Mouse (Mus musculus) bone marrow macrophage, adult 2 months (primary cell): Measurements from ENCODE around the gene Myo15b.

Source experiments
- CTCF ChIP-seq: IDR thresholded peaks from 2 replicates; pipeline ENCODE4 v1.5.1; 2012; ENCODE audit warnings: low read depth, mild to moderate bottlenecking, low read length, moderate library complexity
- POLR2A ChIP-seq: IDR thresholded peaks from 2 replicates; pipeline ENCODE4 v1.6.1; 2012; ENCODE audit warnings: mild to moderate bottlenecking, low read depth, low read length, borderline replicate concordance

GRCm38 (mm10) chr11:115843891-115844239, 14.3 kb upstream of the Myo15b start:
- TF ChIP-seq POLR2A (no peak), CTCF (no peak)
